8 mouse cellular contexts compared by ENCODE assay signal in the genomic region with DNA sequence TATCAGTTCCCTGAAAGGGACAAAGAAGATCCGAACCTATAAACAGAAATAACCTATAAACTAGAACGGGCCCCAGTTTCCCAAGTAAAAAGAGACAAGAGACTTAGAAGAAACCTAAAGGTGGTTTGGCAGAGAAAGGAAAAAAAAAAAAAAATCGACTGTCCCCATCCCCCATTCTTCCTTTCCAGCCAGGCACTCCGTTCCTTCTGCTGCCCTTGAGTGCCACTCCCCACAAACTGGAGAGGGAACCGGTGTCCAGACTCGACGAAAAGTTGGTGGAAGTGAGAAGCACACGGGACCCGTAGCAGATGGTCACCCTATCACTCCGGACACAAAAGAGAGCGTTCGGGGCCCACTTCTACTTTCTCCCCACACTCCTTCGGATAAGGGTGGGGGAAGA. TPM values are rescaled to one million over a fixed set of nuclear protein-coding genes. Genes with fewer than 3 reads are reported as not detected.
A peak's percentile ranks its signal among the peaks of the same experiment; 100 is the strongest.
DNase-seq lines count a peak whose midpoint lies in the region; ATAC-seq and TF ChIP-seq lines count a peak whose summit lies in the region.

No protein-coding gene starts in this region.

- peak overlapping the region; percentile 63 for H3K4me2 ChIP-seq in kidney, postnatal 0 days (ENCODE audit: low read length)
- peak overlapping the region; percentile 91 for H3K4me2 ChIP-seq in intestine, embryonic 14.5 days (ENCODE audit: low read length)
- peak overlapping the region; percentile 75 for H3K4me2 ChIP-seq in midbrain, embryonic 11.5 days

- peaks cover 6% of the 10 kb centered on the region; the same call in 1 of the 2 replicates for H3K36me3 ChIP-seq in kidney, postnatal 0 days (ENCODE audit: insufficient read depth, low read length)
- H3K36me3 ChIP-seq in intestine, embryonic 14.5 days (ENCODE audit: control insufficient read depth, insufficient read depth, low read length): peaks cover 16% of the 10 kb centered on the region; the same call in 1 of the 2 replicates
- peaks cover 12% of the 10 kb centered on the region for H3K36me3 ChIP-seq in midbrain, embryonic 11.5 days (ENCODE audit: control insufficient read depth, insufficient read depth, low read length)

- peak overlapping the region; percentile 87 for H3K27ac ChIP-seq in kidney, postnatal 0 days
- H3K27ac ChIP-seq in brown adipose tissue, adult 24 weeks (replicated peaks; ENCODE audit: low read depth, low read length): peak overlapping the region; percentile 96
- peak overlapping the region; percentile 94; the same call in 1 of the 2 replicates for H3K27ac ChIP-seq in intestine, embryonic 14.5 days (ENCODE audit: low read depth)
- H3K27ac ChIP-seq in midbrain, embryonic 11.5 days (ENCODE audit: low read depth, low read length): no peak overlapping the region

- no peak for TF ChIP-seq CTCF in kidney, postnatal 0 days (IDR thresholded peaks at IDR 0.05; ENCODE audit: low read depth)

- 5% methylated on average over 13 of the region's 13 CpGs for WGBS in kidney, postnatal 0 days
- 8% methylated on average over 13 of the region's 13 CpGs for whole genome bisulfite sequencing in intestine, embryonic 14.5 days
- WGBS in midbrain, embryonic 11.5 days: 9% methylated on average over 13 of the region's 13 CpGs

- ATAC-seq in kidney, postnatal 0 days (replicated peaks; ENCODE audit: low FRiP score, low read depth): no peak
- no peak for ATAC-seq in intestine, embryonic 14.5 days (replicated peaks; ENCODE audit: low FRiP score, low TSS enrichment, low read depth)
- ATAC-seq in midbrain, embryonic 11.5 days (ENCODE audit: low FRiP score): no peak

- no peaks in the 10 kb centered on the region for H3K27me3 ChIP-seq in kidney, postnatal 0 days (ENCODE audit: insufficient read depth, low read length)
- no peaks in the 10 kb centered on the region for H3K27me3 ChIP-seq in intestine, embryonic 14.5 days (replicated peaks; ENCODE audit: control insufficient read depth, insufficient read depth, low read length)
- no peaks in the 10 kb centered on the region for H3K27me3 ChIP-seq in midbrain, embryonic 11.5 days (ENCODE audit: control insufficient read depth, insufficient read depth, low read length)

- peaks cover 6% of the 10 kb centered on the region; the same call in 1 of the 2 replicates for H3K9me3 ChIP-seq in kidney, postnatal 0 days (replicated peaks; ENCODE audit: low read length)
- peaks cover 14% of the 10 kb centered on the region for H3K9me3 ChIP-seq in intestine, embryonic 14.5 days (ENCODE audit: control insufficient read depth, low read length)
- peaks cover 10% of the 10 kb centered on the region for H3K9me3 ChIP-seq in midbrain, embryonic 11.5 days (ENCODE audit: control insufficient read depth, low read length)

- H3K4me1 ChIP-seq in kidney, postnatal 0 days (replicated peaks; ENCODE audit: insufficient read depth, low read length): peaks cover 11% of the 10 kb centered on the region; the same call in 1 of the 2 replicates
- H3K4me1 ChIP-seq in brown adipose tissue, adult 24 weeks (ENCODE audit: control insufficient read depth, insufficient read depth, insufficient read length, low read length): peaks cover 4% of the 10 kb centered on the region
- peaks cover 17% of the 10 kb centered on the region; the same call in 1 of the 2 replicates for H3K4me1 ChIP-seq in intestine, embryonic 14.5 days (replicated peaks; ENCODE audit: control insufficient read depth, insufficient read depth, low read length)
- peaks cover 18% of the 10 kb centered on the region for H3K4me1 ChIP-seq in midbrain, embryonic 11.5 days (ENCODE audit: control insufficient read depth, insufficient read depth, low read length)

- H3K4me3 ChIP-seq in kidney, postnatal 0 days (replicated peaks; ENCODE audit: low read depth, low read length): peak overlapping the region; percentile 86
- peak overlapping the region; percentile 77 for H3K4me3 ChIP-seq in brown adipose tissue, adult 24 weeks (ENCODE audit: insufficient read depth, low read depth, low read length)
- peak overlapping the region; percentile 92 for H3K4me3 ChIP-seq in intestine, embryonic 14.5 days (ENCODE audit: low read depth, low read length)
- H3K4me3 ChIP-seq in midbrain, embryonic 11.5 days (ENCODE audit: low read depth, low read length): peak overlapping the region; percentile 98

- DNase-seq in kidney, postnatal 0 days (ENCODE audit: low spot score): peak; percentile 24
- no peak for DNase-seq in kidney, adult 11 months
- DNase-seq in intestine, embryonic 14.5 days (ENCODE audit: low spot score): no peak
- peak; percentile 89 for DNase-seq in midbrain, embryonic 11.5 days (ENCODE audit: low spot score, missing footprints)
- DNase-seq in urinary bladder, postnatal 10 days (ENCODE audit: low spot score): no peak
- no peak for DNase-seq in adrenal gland, adult 2 months
- DNase-seq in urinary bladder, postnatal 25 days (ENCODE audit: low spot score): no peak

- peak overlapping the region; percentile 94 for H3K9ac ChIP-seq in kidney, postnatal 0 days (ENCODE audit: low read depth, low read length)
- H3K9ac ChIP-seq in intestine, embryonic 14.5 days (ENCODE audit: low read length): peak overlapping the region; percentile 88
- H3K9ac ChIP-seq in midbrain, embryonic 11.5 days (ENCODE audit: low read length): peak overlapping the region; percentile 91

RNA-seq across cellular contexts. Expression of a gene that starts 5.6 kb away (rescaled TPM):
- polyA plus RNA-seq in kidney, postnatal 0 days (2015; fragmentation: Nextera tagmentation; extraction: Ambion mirVana): 80.4 and 85.9 TPM in 2 replicates
- polyA plus RNA-seq in brown adipose tissue, adult 24 weeks (2012; ENCODE audit: insufficient read depth, insufficient read length, missing spikeins): 143 and 188 TPM in 2 replicates
- 410 and 452 TPM in 2 replicates for polyA plus RNA-seq in intestine, embryonic 14.5 days (2014; fragmentation: Nextera tagmentation; extraction: Ambion mirVana)
- 1,391 and 1,438 TPM in 2 replicates for polyA plus RNA-seq in midbrain, embryonic 11.5 days (2014; fragmentation: Nextera tagmentation; extraction: Ambion mirVana)
- 10 to 100 TPM; 32.4 to 94.3 TPM for total RNA-seq in adrenal gland, adult 2 months (2021)
- 111 and 203 TPM in 2 replicates for polyA plus RNA-seq in adrenal gland, adult 2 months (2012; rRNA removed)

RNA-seq across cellular contexts. Expression of a gene that starts 5.6 kb away (rescaled TPM):
- polyA plus RNA-seq in kidney, postnatal 0 days (2015; fragmentation: Nextera tagmentation; extraction: Ambion mirVana): 46.1 and 48.2 TPM in 2 replicates
- polyA plus RNA-seq in brown adipose tissue, adult 24 weeks (2012; ENCODE audit: insufficient read depth, insufficient read length, missing spikeins): 71.0 and 74.7 TPM in 2 replicates
- 51.9 and 53.7 TPM in 2 replicates for polyA plus RNA-seq in intestine, embryonic 14.5 days (2014; fragmentation: Nextera tagmentation; extraction: Ambion mirVana)
- 110 and 117 TPM in 2 replicates for polyA plus RNA-seq in midbrain, embryonic 11.5 days (2014; fragmentation: Nextera tagmentation; extraction: Ambion mirVana)
- 10 to 100 TPM; 66.3 to 98.1 TPM for total RNA-seq in adrenal gland, adult 2 months (2021)
- polyA plus RNA-seq in adrenal gland, adult 2 months (2012; rRNA removed): 42.8 and 47.8 TPM in 2 replicates

Comparison
In these comparisons a context has a peak if more than half of its experiments do, and no peak if none do; other contexts are left out.
1. DNase-seq: peak in kidney, postnatal 0 days (single experiment) and midbrain, embryonic 11.5 days (single experiment); none in kidney, adult 11 months (single experiment), intestine, embryonic 14.5 days (single experiment), urinary bladder, postnatal 10 days (single experiment), adrenal gland, adult 2 months (single experiment) and urinary bladder, postnatal 25 days (single experiment).
2. Peak in every context shown above with its lines, with median percentiles within 50 percentile points of each other: H3K4me2 ChIP-seq, H3K4me3 ChIP-seq and H3K9ac ChIP-seq.